Mouse (Mus musculus) midbrain, embryonic 14.5 days (tissue): Measurements from ENCODE around the gene Garnl3. TPM values are rescaled to one million over a fixed set of nuclear protein-coding genes. Genes with fewer than 3 reads are reported as not detected.

ENCODE experiments used
- ATAC-seq: fragments of 200-750 bp; cut with Nextera tagmentation; 2 replicates; pipeline ENCODE4 v1.8.0; 2017; ENCODE audit warnings: moderate number of reproducible peaks, moderate library complexity; ENCODE audit not compliant: low FRiP score, low TSS enrichment
- DNase-seq: peaks from one replicate; pipeline ENCODE4 v3.0.0-alpha.2; 2015
- H3K27ac ChIP-seq: fragments of 300-500 bp; sonication (generic); replicated peaks from 2 replicates; pipeline ENCODE4 v1.5.1; 2014; ENCODE audit warnings: mild to moderate bottlenecking, low read depth, low read length, moderate library complexity
- H3K27me3 ChIP-seq: fragments of 300-500 bp; sonication (generic); 2 replicates; pipeline ENCODE4 v1.6.1; 2014; ENCODE audit warnings: low read length, control low read depth, mixed read lengths; ENCODE audit not compliant: control insufficient read depth, insufficient read depth
- H3K36me3 ChIP-seq: fragments of 300-500 bp; sonication (generic); 2 replicates; pipeline ENCODE4 v1.6.1; 2014; ENCODE audit warnings: low read length, control low read depth; ENCODE audit not compliant: control insufficient read depth, insufficient read depth
- H3K4me1 ChIP-seq: fragments of 300-500 bp; sonication (generic); 2 replicates; pipeline ENCODE4 v1.6.1; 2014; ENCODE audit warnings: mild to moderate bottlenecking, antibody characterized with exemption, low read length, control low read depth; ENCODE audit not compliant: control insufficient read depth, insufficient read depth
- H3K4me2 ChIP-seq: fragments of 300-500 bp; sonication (generic); 2 replicates; pipeline ENCODE4 v1.6.1; 2014; ENCODE audit warnings: mild to moderate bottlenecking, low read length, moderate library complexity
- H3K4me3 ChIP-seq: fragments of 300-500 bp; sonication (generic); replicated peaks from 2 replicates; pipeline ENCODE4 v1.5.1; 2014; ENCODE audit warnings: low read depth, low read length
- H3K9ac ChIP-seq: fragments of 300-500 bp; sonication (generic); replicated peaks from 2 replicates; pipeline ENCODE4 v1.6.1; 2014; ENCODE audit warnings: mild to moderate bottlenecking, low read length, moderate library complexity
- H3K9me3 ChIP-seq: fragments of 300-500 bp; sonication (generic); 2 replicates; pipeline ENCODE4 v1.6.1; 2016; ENCODE audit warnings: low read length, control low read depth, mixed read lengths; ENCODE audit not compliant: control insufficient read depth
- WGBS: fragments of 180-500 bp; shearing (Covaris S2); extraction: QIAGEN DNeasy Blood & Tissue Kit; methylation state at CpG from one replicate; pipeline ENCODE4 v1.1.7; 2014; 5-methylcytosine and 5-hydroxymethylcytosine counted together
- polyA plus RNA-seq: library from polyadenylated mRNA; unstranded; fragments of >200 nt; fragmentation: Nextera tagmentation; extraction: Ambion mirVana; gene quantifications from 2 replicates; pipeline ENCODE4 v1.2.1, GENCODE M21; 2014

The Garnl3 gene
- polyA plus RNA-seq, 1 experiment from 2014 or later = 51.1 TPM

- H3K4me1 ChIP-seq = no peaks in the 10 kb centered on the region
- no peak overlapping the region; the same call in 1 of the 2 replicates for H3K9ac ChIP-seq
- H3K9me3 ChIP-seq = no peaks in the 10 kb centered on the region
- no peak overlapping the region for H3K4me3 ChIP-seq
- DNase-seq (no peak), ATAC-seq (no peak)
- H3K27me3 ChIP-seq = no peaks in the 10 kb centered on the region
- 89% methylated on average over 2 of the region's 2 CpGs for WGBS
- peaks cover 75% of the 10 kb centered on the region for H3K36me3 ChIP-seq
- no peak overlapping the region for H3K27ac ChIP-seq
- H3K4me2 ChIP-seq = no peak overlapping the region
Measured at GRCm38 (mm10) chr2:32954581-32954980, 176.9 kb downstream of the Garnl3 start.

- Histone ChIP-seq H3K4me3 (no peak overlapping the region), H3K9ac (no peak overlapping the region), H3K9me3 (no peaks in the 10 kb centered on the region), H3K27me3 (no peaks in the 10 kb centered on the region), H3K4me1 (no peaks in the 10 kb centered on the region), H3K27ac (no peak overlapping the region), H3K36me3 (peaks cover 82% of the 10 kb centered on the region), H3K4me2 (no peak overlapping the region)
- WGBS = 93% methylated on average over 11 of the region's 11 CpGs
- ATAC-seq (no peak), DNase-seq (no peak)
Measured at GRCm38 (mm10) chr2:32947454-32947853, 184.0 kb downstream of the Garnl3 start.

- Histone ChIP-seq H3K36me3 (peaks cover 88% of the 10 kb centered on the region), H3K9me3 (no peaks in the 10 kb centered on the region), H3K4me3 (no peak overlapping the region), H3K4me1 (no peaks in the 10 kb centered on the region), H3K9ac (no peak overlapping the region), H3K27me3 (no peaks in the 10 kb centered on the region), H3K27ac (no peak overlapping the region), H3K4me2 (no peak overlapping the region)
- ATAC-seq = no peak
- WGBS = 91% methylated on average over 4 of the region's 4 CpGs
- DNase-seq = no peak
Measured at GRCm38 (mm10) chr2:32940483-32940882, 191.0 kb downstream of the Garnl3 start.

GRCm38 (mm10) chr2:32939418-32939817, 192.0 kb downstream of the Garnl3 start:
- Histone ChIP-seq H3K36me3 (peaks cover 88% of the 10 kb centered on the region), H3K9me3 (no peaks in the 10 kb centered on the region), H3K4me3 (no peak overlapping the region), H3K27ac (no peak overlapping the region), H3K4me2 (no peak overlapping the region), H3K27me3 (no peaks in the 10 kb centered on the region), H3K9ac (no peak overlapping the region), H3K4me1 (no peaks in the 10 kb centered on the region)
- DNase-seq = peak; percentile 71
- no peak for ATAC-seq
- 61% methylated on average over 5 of the region's 5 CpGs for WGBS

GRCm38 (mm10) chr2:32938741-32939140, 192.7 kb downstream of the Garnl3 start:
- H3K9ac ChIP-seq = no peak overlapping the region

More at GRCm38 (mm10) chr2:32938741-32939140, 192.7 kb downstream of the Garnl3 start:
- no peak for DNase-seq
- Histone ChIP-seq H3K4me1 (no peaks in the 10 kb centered on the region), H3K4me3 (no peak overlapping the region), H3K27ac (no peak overlapping the region), H3K9me3 (no peaks in the 10 kb centered on the region), H3K36me3 (peaks cover 88% of the 10 kb centered on the region), H3K4me2 (no peak overlapping the region), H3K27me3 (no peaks in the 10 kb centered on the region)
- WGBS = 92% methylated on average over 5 of the region's 5 CpGs
- ATAC-seq = no peak

Other genes starting within 250 kb of the Garnl3 start
- 105 and 110 TPM in 2 replicates for gene Rpl12, start 170.1 kb downstream of the Garnl3 start, polyA plus RNA-seq
- gene Lrsam1, start 170.0 kb downstream of the Garnl3 start, polyA plus RNA-seq = 19.8 and 20.2 TPM in 2 replicates
- 16.0 and 18.2 TPM in 2 replicates for gene Slc2a8, start 149.6 kb downstream of the Garnl3 start, polyA plus RNA-seq
- 2.1 and 10.1 TPM in 2 replicates for gene Angptl2, start 84.4 kb upstream of the Garnl3 start, polyA plus RNA-seq
- 41.1 and 58.8 TPM in 2 replicates for gene Ralgps1, start 239.8 kb upstream of the Garnl3 start, polyA plus RNA-seq